Mouse (Mus musculus) cerebellum, postnatal 25 days (tissue): ENCODE data around the gene Cit.

ENCODE experiments used
- DNase-seq, 2 experiments: peaks; one replicate each; pipeline ENCODE4 v3.0.0; 2021; ENCODE audit warnings: mixed read lengths in 2 of 2

Gene Cit

DNA sequence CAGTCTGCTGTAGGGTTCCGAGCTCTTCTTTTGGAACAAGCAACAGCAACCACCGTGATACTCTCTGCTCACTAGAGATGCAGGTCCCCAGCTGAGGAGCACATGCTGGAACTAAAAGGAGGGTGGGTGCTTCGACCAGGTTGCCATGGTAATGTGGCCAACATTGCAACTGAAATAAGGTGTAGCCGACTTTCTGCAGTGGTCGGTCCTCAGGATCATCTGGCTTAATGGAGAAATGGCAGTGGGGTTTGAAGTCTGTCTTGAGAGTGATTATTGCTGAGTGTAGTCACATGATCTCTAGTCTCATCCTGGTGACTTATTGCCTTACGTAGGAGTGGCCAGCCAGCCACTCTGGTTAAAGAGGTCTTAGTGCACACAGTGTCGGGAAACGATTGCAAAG, 168.7 kb downstream of the Cit start:
- DNase-seq, result no peak

DNA sequence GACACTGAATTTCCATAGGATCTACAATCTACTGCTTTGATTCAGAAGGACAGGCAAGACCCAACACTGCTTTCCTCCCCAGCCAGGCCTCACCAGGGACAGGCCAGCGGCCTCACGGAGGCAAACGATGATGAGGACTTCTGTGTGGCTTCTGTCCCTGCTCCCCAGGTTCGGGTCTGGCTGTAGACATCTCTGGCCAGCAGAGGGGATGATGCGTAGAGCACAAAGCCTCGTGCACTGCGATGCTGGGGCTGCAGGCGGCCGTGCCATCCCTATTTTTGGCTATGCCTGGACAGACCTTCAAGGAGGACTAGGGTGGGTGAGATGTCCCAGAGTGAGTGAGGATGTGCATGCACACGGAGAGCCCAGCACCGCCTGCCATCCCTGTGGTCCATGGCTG, 169.2 kb downstream of the Cit start:
- DNase-seq, result no peak

DNA sequence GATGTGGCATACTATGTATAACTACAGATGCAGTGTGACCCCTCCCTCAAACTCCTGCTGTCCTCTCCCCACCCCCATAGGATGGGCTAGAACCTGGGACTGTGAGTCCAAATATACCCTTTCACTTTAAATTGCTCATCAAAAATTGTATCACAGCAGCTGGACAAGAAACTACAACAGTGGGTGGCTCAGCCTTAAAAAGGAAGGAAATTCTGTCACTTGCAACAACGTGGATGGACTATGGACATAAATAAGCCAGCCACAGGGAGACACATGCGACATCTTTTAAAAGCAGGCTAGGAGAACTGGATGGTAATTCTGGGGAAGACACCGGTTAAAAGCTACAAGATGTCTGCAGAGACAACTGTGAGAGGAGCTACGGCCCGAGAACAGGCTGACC, 171.5 kb downstream of the Cit start:
- no peak for DNase-seq

DNA sequence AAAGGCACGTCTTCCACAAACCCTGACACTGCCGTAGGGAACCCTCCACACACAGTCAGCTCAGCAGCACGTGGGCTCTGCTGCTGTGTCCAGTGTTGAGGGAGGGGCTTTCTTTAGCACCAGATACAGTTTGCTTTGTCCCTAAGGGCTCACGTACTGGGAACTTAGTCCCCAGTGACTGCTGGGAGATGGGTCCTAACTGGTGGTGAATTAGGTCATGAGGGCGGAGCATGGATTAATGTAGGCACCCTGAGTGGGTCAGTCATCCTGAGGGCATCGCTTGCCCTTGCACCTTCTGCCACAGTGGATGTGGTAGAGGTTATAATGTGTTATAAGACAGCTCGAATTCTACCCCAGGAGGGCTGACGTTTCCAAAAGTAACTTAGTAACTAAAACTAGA, 172.3 kb downstream of the Cit start:
- DNase-seq, result no peak

DNA sequence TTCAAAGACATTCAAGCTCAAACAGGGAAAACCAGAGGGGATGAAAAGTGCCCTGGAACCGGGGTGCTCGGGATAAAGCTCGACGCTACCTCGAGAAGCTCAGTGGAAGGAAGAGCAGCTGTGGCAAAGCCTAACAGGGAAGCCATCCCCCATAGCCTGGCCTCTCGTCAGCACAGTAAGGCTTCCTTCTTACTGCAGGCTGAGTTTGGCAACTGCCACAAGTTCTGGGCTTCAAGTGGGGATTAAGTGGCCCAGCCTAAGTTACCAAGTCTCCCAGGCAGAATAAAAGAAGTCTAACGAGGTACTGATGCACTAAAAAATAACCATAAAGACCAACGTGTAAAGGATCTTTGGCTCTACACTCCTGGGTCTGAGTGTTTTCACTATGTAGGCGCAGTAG, 173.1 kb downstream of the Cit start:
- no peak for DNase-seq

DNA sequence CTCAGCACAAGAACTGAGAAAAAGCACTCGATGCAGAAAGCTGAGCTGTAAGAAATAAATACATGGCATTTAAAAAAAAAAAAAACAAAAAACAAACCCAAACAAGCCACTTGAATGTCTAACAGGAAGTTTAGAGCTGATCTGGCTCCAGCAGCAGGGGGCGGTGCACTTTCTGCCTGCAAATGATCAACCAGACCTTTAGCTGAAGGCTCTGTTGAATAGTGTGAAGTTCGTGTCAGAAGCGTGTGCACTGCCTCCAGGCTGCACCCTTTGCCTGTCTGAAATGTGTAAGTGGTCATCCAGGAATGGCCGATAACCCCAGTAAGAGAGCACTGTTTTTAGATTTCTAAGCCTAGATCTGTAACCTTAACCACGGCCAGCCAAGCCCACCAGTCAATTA, 173.7 kb downstream of the Cit start:
- no peak for DNase-seq

DNA sequence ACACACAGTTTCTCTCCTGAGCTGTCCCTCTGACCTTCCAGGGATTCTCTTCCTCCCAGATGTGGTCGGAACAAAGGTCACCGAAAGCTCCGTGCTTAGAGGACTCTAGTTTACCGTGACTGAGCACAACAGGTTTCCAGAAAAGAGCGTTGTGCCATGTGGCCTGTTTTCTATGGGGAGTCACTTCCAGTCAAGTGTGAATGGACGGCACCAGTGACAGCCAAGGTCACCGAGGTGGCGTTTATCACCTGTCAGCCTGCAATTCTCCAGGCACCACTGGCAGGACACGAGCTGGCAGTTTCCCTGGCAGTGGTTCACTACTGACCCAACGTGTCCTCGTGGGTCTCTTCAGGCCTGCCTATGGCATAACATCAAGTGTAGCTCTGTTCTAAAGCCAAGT, 174.3 kb downstream of the Cit start:
- no peak for DNase-seq

DNA sequence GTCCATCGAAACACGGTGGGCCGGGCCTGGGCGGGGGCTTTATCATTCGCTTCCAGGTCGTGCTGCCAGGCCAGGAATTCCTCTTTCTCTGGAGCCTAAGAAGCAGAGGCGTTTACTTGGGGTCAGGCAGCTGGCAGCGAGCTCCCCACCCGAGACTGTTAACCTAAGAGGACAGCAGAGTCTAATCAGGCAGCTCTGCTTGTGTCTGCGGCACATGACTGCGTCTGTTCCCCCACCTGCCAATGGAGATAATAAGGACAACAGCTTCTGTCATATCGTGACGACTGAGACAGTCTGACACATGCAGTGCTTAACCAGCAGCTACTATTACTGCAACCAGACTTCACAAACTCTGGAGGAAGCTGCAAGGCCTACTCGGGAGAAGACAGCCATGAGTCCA, 176.5 kb downstream of the Cit start:
- no peak for DNase-seq

DNA sequence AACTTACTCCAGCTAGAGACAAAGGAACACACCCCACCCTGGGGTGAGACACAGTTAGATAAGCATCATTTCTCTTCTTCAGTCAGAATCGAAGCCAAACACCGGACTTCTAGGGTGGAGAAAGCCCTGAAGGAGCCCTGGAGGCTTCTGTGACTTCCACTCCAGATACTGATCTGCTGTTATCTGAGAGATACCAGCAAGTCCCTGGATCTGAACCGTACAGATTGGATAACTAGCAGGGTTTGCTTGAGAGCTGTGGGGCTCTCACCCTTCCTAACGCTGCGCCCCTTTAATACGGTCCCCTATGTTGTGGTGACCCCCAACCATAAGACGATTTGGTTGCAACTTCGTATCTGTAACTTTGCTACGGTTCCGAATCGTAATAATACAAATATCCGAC, 177.1 kb downstream of the Cit start:
- no peak for DNase-seq

DNA sequence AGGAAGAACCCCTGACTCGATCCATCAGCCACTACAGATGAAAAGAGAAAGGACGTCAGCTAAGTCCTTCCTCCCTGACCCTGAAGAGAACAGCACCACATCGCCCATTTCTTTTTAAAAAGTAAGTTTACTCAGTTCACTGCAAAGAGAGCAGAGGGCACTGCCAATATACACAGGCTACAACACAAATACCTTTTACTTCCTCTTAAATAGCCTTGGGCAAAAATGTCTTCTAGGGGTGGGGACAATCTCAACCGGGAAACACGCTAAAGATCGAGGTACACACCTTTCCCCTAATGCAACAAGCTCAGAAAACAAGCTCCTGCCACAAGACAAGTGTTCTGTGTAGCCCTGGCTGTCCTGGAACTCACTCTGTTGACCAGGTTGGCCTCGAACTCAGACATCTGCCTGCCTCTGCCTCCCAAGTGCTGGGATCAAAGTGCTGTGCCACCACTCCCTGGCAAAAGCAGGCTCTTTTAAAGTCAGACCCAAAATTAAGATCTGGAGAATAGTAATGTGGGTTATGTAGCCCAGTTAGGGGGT, 177.7 kb downstream of the Cit start:
- no peak for DNase-seq

DNA sequence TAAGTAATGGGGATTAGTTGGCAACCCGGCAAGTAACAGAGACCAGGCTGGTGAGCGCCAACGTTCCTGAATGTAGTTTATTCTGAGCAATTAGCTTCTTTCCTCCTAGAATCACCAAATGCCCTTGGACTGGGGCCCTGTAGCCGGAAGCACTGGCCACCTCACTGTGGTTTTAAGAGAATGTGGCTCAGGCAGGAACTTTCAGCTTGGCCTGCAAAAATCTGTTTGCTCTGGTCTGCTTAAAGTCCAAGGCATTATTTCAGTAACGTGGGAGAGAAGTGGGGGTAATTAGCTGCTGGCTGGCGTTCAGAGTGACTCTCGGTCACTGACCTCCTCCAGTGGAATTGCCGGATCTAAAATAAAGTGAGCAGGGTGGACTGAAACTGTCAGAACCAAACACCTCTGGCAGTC, 178.2 kb downstream of the Cit start:
- no peak for DNase-seq

DNA sequence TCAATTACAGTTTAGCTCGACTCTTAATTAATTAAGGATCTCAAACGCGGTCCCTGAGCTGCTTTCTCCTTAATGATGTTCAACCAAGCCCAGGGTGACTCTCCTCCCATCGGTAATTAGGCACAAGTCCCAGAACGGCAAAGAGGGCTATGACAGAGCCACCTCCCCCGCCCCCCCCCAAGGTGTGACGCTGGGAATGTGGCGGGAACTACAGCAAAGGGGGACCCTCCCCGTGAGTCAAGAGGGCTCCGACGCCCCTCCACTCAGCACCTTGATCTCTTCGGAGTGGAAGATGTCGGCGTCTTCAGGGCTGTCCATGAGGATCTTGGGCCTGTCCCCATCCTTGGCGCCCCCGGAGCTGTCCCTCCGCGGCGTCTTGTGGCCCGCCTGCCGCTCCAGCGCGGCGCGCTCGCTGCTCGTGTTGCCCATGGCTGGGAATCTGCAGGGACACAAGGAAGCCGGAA, 178.8 kb downstream of the Cit start:
- no peak for DNase-seq

DNA sequence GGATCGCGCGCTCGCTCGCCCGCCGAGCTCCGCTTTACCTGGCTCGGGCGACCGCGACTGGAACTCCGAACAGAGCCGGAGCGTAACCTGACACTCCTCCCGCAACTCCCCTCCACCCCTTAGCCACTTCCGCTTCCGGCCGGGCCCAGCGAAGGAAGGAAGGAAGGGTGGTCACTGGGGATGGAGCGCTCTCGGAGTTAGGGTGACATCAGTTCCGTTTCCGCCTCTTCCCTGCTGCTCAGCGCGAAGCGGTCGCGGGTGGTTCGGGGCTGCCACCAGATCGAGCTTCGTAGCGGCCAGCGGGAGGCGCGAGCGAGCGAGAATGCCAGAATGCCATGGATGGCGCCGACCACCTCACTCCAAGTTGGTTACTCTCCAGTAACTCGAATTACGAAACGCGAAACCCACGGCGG, 179.3 kb downstream of the Cit start, which contains the start of gene Prkab1:
Gene Prkab1, minus strand, starts transcription at position 182 of the 413 bp plus-strand sequence.
- peak; percentile 90 to 92 for DNase-seq

DNA sequence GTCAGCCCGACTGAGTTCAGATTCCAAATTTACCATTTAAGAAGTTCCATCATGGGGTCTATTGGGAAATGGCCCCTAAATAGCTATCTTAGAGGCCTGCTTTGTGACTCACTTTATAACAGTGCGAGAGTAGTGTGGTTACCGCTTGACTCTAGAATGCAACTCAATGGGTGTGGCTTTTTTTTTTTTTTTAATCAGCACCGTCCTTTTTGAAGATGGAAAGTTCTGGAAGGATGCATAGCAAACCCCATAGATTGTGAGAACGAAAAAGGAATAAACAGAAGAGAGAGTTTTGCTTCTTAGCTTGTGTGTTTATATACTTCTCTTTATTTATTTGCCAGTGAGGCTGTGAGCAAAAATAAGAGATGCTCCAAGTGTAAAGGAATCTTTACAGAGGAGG, 181.0 kb downstream of the Cit start:
- DNase-seq, result no peak

DNA sequence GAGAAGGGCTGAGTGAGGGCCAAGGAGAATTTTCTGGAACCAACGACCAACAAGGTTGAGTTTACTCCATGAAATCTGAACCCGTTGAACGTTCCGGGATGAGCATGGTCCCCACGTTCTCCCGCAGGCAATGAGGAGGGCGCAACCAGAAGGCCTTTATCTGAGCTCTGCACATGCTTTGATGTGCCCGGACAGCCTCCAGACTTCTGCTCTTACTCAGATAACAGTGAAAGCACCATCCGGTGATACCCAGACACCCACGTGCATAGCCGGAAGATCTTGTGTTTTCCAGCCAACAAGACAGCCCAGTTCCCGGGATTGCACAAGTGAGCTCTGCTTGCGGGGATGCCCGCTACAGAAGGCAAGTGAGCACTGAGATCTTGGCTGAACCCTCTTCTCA, 181.5 kb downstream of the Cit start:
- DNase-seq, result no peak

DNA sequence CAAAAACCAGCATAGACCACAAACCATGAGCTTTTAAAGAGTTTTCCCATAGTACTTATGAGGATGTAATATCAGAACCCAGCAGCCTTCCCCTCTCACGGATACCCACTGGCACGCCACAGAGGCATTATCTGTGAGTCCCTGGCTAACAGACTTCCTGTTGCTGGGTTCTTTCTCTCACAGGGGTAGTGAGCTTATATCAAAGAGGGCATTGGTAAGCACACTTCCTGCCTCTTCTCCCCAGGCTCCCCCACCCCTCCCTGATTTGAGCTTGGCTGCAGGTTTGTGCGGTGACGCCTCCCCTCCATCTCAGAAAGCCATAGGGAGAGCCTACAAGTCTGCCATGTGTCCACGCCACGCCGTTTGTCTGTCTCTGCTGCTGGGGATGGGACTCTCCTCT, 184.0 kb downstream of the Cit start:
- DNase-seq, result no peak

DNA sequence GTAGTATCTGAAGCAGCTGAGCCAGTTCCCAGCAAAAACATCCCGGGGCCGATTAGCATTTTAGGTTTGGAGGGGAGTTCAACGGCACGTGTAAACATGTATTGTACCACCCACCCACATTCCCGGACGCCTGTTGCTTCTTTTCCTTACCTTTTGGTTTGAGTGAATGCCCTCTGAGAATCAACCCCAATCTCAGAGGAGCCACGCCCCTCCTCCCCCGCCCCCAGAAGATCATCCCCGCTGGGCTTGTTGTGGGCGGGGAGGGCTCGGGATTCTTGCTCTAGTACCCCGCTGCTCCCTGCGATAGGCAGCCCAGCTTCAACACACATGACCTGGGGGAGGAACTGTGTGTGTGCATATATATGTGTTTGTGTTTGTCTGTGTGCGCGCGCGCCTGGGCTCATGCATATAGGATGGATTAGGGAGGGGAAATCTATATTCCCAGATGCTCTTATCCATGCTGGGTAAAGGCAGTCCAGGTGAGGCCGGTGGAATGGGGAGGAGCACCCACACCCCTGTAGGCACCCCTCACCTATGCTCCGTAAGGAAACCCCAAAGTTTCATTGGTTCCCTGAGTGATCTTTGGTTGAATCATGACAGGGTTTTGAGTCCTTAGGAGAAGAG, 185.6 kb downstream of the Cit start:
- no peak for DNase-seq

DNA sequence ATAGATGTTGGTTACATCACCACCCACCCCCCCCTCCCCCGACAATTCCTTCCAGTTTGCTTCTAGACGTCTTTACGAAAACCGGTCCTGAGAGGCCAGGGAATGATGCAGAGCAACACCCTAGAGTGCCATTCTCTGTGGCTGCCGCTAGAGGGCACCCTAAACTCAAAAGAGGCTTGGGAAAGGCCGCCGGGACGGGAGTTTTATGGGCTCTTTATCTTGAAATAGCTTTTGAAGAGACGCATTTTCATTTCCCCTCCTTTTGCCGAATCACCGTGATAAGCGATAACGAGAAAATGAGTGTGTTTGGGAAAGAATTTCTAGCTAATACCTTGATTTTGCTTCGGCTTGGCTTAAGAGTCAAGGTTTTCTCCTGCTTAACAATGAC, 186.1 kb downstream of the Cit start:
- DNase-seq, result peak; percentile 63 to 78

DNA sequence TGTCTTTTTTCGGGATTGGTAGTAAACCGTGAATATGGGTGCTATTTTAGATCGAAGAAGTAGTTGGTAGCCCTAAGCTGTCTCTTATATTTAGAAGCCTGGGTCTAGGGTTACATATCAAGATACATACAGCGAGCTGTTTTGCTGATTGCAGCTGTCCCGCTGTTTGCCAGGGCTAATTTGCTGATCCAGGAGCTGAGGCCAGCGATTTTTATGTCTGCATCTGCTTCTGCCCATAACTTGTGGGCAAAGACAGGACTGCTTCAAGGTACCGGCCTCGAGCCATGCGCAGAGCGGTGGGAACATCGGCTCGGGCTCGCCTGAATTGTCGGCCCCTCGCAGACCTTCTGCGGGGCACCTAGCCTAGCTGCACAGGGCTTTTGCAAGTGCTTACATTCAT, 191.4 kb downstream of the Cit start:
- DNase-seq, result no peak

DNA sequence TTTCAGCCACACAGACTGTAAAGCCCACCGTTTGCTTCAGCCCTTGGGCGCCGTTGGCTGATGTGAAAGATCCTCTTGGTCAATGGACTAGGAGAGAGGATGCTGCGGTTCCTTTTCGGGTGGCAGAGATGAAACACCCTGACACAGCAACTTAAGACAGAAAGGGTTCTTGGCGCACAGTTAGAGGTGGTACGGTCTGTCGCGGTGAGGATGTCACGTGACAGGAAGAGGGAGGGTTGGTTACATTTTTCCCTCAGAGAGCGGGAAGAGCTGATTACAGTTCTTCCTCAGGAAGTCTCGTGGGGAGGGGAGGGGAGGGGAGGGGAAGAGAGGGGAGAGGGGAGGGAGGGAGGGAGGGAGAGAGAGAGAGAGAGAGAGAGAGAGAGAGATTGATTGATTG, 192.7 kb downstream of the Cit start:
- no peak for DNase-seq

DNA sequence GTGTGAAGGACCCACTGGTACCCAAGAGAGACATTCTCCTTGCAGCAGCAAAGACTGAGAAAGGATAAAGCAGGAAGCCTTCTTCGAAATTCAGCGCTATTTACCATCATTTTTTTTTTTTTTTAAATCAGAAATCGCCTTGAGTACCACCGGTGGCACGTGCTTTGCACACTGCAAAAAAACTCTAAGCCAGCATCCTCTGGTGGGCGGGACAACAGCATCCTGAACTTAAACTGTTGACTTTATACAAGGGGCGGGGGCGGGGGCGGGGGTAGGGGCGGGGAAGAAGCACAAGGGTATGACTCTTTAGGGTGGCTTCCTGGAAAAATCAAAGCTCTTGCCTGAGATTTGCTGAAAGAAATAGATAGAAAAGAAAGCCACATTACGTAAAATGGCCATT, 194.6 kb downstream of the Cit start:
- no peak for DNase-seq

DNA sequence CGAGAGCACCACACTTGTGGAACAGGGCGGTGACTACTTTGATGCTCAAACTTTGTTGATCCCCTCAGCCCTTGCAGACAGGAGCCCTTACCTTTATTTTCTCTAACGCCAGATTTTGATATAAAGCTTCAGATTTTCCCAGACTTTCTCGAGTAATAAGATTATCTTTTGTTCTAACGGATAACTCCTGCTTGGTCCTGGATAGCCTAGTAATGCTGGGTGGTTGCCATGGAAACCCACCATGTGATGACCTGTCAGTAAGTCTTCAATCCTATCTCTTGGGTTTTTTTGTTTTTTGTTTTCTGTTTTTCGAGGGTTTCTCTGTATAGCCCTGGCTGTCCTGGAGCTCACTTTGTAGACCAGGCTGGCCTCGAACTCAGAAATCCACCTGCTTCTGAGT, 197.2 kb downstream of the Cit start:
- DNase-seq, result no peak

DNA sequence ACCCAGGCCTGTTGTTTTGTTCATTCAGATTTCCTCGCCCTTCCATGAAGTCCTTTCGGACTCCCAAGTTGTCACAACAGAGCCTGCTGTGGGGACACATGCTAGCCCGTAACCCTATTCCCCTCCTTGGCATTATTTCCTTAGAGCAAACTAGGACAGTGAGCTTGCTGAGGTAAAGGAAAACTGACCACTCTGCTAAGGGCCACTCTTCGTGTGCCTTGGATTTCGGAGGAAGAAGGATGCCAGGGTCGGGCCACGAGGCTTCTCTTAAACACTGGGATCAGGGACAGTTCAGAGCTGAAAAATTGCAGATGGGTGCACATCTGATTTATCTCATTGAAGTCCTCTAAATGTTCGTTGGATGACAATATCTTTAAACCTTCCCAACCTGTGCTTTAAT, 200.5 kb downstream of the Cit start:
- DNase-seq, result no peak

DNA sequence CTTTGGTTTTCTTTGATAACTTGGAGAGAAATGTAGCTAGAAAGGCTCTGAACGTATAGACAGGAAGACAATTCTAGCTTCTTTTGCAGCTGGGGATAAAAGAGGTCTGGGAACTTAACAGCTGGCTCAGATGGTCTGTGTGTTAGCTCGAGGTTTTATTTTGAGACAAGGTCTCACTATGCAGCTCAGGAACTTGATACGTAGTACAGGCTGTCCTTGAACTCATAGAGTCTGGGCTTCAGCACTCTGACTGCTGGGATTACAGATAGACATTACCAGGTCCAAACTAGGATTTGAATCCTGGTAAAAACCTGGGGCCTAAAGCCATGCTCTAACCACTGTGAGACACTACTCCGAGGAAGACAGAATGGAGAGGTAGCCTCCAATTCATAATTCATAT, 201.2 kb downstream of the Cit start:
- DNase-seq, result no peak

DNA sequence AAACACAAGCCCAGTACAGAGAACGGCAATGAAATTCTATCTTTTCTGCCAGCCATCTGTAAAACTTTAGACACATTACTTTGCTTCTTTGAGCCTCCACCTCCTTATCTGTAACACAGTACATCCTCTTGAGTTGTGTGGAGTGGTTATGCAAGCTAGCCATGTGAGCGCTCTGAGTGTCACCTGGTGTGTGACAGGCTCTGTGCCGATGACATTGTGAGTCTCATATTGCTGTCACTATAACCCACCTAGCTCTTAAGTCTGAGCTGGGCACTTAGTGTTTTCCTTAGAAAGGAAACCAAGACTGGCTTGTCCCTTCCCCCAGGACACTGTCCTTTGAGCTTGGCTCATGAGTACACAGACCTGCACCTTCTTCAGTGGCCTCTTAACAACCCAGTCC, 203.2 kb downstream of the Cit start:
- no peak for DNase-seq
